Mouse (Mus musculus): ENCODE data around the gene B4galt1.

DNA sequence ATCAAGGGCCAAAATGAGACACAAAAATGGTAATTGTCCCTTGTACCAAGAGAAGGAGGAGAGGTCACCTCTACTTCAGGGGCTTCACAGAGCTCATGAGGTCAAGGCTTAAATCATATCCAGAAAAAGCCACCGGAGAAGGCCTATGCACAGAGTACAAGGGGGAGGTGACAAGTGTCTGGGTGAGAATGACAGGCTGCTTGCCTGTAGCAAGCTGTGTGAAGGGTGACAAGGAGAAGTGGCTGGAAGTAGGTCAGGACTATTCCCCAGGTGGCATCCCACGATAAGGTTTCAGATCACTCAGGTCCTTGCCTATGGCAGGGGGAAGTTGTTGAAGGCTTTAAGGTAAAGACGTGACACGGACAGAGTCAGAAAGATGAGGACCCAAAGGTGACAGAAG is 33.8 kb downstream of the B4galt1 start:
- TF ChIP-seq POLR2A (IDR thresholded peaks at IDR 0.05; ENCODE audit: borderline replicate concordance, insufficient read depth, low read length) (no peak), CTCF (IDR thresholded peaks at IDR 0.05; ENCODE audit: borderline replicate concordance, insufficient read depth, low read depth, low read length) (no peak)
